Mouse (Mus musculus) splenic B cell, adult 2 months (primary cell): ENCODE results near the gene Car11.

ENCODE experiments used
- DNase-seq: peaks from one replicate; pipeline ENCODE4 v3.0.0-alpha.2; 2011; ENCODE audit warnings: low read depth, low spot score
- H3K27me3 ChIP-seq: 2 replicates; pipeline ENCODE4 v1.6.1; 2012; ENCODE audit warnings: mild to moderate bottlenecking, low read length, moderate library complexity, mixed read lengths; ENCODE audit not compliant: control insufficient read depth, poor library complexity, insufficient read depth, severe bottlenecking
- H3K36me3 ChIP-seq: 2 replicates; pipeline ENCODE4 v1.6.1; 2012; ENCODE audit warnings: mild to moderate bottlenecking, low read length, moderate library complexity, mixed read lengths; ENCODE audit not compliant: control insufficient read depth, poor library complexity, insufficient read depth, severe bottlenecking

Gene Car11

GRCm38 (mm10) chr7:45682144-45683126, 17.2 kb upstream of the Car11 start:
- peak; percentile 87 for DNase-seq
- Histone ChIP-seq H3K36me3 (no peaks in the 10 kb centered on the region), H3K27me3 (no peaks in the 10 kb centered on the region)

DNA sequence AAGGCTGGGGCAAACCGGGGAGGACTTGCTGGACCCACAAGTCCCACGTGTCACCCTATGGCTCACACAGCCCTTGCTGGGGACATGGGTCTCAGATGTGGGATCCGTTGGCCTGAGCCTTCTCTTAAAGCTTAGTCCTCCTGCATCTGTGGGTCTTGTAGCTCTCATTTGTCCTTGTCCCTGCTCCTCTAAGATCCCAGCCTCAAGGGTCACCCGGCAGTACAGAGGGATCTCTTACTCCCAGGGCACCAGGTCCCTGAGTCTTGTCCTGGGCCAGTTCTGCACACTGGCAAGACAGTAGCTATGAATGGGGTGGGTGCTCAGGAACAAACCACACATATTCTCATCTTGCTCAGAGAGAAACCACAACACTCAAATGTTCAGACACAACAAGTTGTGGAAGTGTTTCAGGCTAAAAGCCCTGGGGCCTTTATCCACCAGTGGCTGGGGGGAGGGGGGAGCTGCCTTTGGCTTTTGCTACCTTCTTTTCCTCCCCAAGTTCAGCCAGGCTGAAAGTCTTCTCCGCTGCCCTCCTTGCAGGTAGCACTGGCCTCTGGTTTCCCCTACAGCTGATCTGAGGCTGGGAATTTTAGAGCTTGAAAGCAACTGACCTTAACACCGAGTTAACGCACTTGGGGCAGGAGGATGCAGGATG, 16.1 kb upstream of the Car11 start, which contains the start of gene Ntn5:
Ntn5 (plus strand) TSS at position 627 of the 655 bp plus-strand sequence.
- Histone ChIP-seq H3K36me3 (no peaks in the 10 kb centered on the region), H3K27me3 (no peaks in the 10 kb centered on the region)
- no peak for DNase-seq

DNA sequence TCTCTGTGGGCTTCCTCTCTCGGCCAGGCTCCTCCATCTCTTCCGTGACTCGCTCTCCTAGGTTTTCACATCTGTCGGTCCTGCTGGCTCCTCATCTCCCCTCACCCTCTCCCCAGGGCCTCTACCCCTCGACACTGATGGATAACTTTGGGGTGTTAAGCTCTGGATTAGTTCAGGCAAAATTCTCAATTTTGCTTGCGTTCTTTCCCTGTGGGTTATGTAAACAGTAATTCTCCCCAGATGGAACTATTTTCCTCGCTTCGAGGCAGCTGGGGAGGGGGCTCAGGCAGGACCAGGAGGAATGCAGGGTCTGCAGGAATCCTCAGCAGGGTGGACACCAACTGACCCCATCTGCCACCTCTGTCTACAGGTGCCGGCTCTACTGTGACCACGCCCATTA, 13.8 kb upstream of the Car11 start:
- no peaks in the 10 kb centered on the region for H3K27me3 ChIP-seq
- no peak for DNase-seq
- no peaks in the 10 kb centered on the region for H3K36me3 ChIP-seq

GRCm38 (mm10) chr7:45686841-45687240, 12.8 kb upstream of the Car11 start:
- no peak for DNase-seq

DNA sequence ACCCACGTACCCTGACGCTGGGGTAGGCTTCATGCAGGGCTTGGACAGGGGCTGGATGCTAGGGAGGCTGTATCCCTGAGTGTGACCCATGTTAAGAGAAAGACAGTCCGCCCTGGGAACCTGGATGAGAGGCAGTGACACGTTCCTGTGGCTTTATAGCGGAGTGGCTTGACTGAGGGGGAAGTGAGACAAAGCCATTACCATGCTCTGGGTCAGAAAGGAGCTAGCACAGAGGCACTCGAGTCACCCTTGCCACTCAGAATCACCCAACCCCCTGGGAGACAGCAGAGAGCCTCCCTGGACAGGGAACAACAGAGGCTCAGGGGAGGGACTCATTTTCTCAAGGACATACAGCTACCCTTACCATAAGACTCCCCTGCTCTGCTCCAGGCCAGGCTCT, 10.5 kb upstream of the Car11 start:
- Histone ChIP-seq H3K27me3 (no peaks in the 10 kb centered on the region), H3K36me3 (no peaks in the 10 kb centered on the region)
- DNase-seq = no peak

More at GRCm38 (mm10) chr7:45686841-45687240, 12.8 kb upstream of the Car11 start:
- no peaks in the 10 kb centered on the region for H3K27me3 ChIP-seq
- no peaks in the 10 kb centered on the region for H3K36me3 ChIP-seq

- DNase-seq = no peak
- Histone ChIP-seq H3K27me3 (no peaks in the 10 kb centered on the region), H3K36me3 (no peaks in the 10 kb centered on the region)
Observed at GRCm38 (mm10) chr7:45689800-45690199, 9.8 kb upstream of the Car11 start.

GRCm38 (mm10) chr7:45692364-45692763, 7.3 kb upstream of the Car11 start:
- no peaks in the 10 kb centered on the region for H3K36me3 ChIP-seq
- H3K27me3 ChIP-seq = no peaks in the 10 kb centered on the region
- DNase-seq = no peak

DNA sequence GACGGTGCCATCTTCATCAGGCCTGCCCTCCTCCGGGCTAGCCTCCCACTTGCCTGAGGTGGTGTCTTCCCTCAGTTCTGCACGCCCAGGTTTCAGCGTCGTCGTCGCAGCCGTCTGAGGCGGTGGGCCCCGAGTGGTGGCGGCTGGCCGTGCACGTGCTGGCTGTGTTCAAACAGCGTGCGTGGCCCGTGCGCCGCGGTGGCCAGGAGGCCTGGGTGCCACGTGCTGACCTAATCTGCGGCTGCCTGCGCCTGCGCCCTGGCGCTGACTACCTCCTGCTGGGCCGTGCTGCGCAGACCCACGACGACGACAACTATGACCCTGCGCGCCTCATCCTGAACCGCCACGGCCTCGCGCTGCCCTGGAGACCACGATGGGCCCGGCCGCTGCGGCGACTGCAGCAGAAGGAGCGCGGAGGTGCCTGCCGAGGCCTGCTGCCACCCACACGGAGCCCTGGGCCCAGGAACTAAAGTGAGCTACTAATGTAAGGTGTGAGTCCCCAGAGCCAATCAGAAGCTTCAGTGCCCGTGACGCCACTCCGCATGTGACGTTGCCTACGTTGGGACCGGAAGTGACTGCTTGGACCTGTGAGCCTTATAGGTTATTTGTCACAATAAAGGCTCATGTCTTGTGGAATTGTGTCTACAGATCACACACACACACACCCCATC, 5.6 kb upstream of the Car11 start, which contains the start of gene Sec1:
Sec1 (minus strand) TSS at position 482 of the 671 bp plus-strand sequence.
- H3K36me3 ChIP-seq = no peaks in the 10 kb centered on the region
- no peak for DNase-seq
- H3K27me3 ChIP-seq = no peaks in the 10 kb centered on the region

DNA sequence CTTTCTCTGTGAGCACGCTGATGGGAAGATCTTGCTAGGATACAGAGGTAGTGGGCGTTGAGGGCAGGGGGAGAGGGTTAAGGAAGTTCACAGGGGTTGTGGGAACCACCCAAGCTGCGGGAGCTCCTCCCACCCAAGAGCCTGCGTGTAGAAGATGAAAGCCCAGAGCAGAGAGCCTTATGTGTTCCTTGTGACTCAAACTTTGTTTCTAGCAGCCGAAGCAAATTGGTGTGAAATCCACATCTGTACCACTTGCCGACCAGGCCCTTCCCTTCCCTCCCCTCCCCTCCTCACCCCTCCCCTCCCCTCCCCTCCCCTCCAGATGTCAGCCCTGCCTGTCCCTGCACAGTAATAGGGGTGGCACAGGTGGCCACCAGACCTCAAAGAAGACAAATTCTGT, 4.5 kb upstream of the Car11 start:
- no peak for DNase-seq
- no peaks in the 10 kb centered on the region for H3K27me3 ChIP-seq
- H3K36me3 ChIP-seq = no peaks in the 10 kb centered on the region

GRCm38 (mm10) chr7:45697894-45698293, 1.7 kb upstream of the Car11 start:
- no peak for DNase-seq
- no peaks in the 10 kb centered on the region for H3K36me3 ChIP-seq
- no peaks in the 10 kb centered on the region for H3K27me3 ChIP-seq

DNA sequence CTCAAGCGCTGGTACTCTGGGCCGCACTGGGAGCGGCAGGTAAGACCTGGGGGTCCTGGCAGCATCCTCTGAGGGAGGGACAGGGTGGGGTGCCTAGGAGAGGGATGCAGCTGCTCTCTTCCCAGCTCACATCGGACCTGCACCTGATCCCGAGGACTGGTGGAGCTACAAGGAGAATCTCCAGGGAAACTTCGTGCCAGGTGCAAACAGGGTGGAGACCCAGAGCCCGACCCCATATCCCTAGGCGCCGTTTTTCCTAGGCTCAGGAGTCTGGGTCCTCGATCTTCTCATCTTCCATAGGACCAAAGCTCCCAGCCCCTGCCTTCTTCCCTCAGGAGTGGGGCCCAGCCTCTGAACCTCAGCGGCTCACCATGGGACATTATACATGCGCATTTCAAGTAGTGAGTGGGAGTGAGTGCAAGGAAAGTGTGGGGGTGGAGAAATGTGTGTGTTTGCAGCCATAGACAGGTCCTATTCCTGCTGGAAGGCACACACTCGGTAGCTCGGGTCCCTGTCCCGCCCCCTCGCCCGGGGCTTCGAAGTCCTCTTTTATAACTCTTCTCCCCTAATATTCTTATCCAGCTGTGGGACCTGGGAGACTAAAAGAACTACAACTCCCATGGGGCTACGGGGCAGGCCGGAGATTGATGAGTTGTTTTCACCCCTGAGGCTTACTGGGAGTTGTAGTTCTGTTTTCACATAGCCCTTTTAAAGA, 815 bp downstream of the Car11 start:
- Histone ChIP-seq H3K27me3 (no peaks in the 10 kb centered on the region), H3K36me3 (no peaks in the 10 kb centered on the region)
- DNase-seq = peak; percentile 78

DNA sequence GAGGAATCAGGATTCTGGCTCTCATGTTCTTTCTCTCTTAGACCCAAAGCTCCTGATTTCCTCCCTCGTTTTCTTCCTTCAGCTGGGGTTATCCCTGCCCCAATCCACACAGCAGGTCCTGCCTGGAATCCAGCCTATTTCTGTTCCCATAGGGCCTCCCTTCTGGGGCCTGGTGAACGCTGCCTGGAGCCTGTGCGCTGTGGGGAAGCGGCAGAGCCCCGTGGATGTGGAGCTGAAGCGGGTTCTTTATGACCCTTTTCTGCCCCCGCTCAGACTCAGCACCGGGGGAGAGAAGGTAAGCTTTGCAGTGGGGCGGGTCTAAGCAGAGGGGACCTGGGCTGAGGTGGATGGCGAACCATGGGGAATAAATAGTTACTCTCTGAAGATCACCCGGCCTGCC, 1.4 kb downstream of the Car11 start:
- Histone ChIP-seq H3K36me3 (no peaks in the 10 kb centered on the region), H3K27me3 (no peaks in the 10 kb centered on the region)
- no peak for DNase-seq

DNA sequence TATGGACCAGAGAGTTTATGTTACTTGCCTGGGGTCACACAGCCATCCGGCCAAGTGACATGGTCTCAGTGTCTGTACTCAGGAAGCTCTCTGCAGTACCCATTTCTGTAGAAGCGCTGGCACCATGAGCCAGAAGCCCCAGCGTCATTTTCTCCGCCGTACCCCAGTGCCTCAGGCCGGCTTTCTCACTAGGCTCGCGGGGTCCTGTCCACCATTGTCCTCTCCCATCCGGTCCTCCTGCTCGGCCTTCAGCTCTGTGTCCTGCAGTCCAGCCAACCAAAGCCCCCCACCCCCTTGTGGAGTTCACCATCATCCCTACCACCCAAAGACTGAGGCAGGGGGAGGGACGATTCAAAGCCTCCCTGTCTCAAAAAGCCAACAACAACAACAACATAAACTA, 2.0 kb downstream of the Car11 start:
- no peak for DNase-seq
- H3K27me3 ChIP-seq = no peaks in the 10 kb centered on the region
- H3K36me3 ChIP-seq = no peaks in the 10 kb centered on the region

DNA sequence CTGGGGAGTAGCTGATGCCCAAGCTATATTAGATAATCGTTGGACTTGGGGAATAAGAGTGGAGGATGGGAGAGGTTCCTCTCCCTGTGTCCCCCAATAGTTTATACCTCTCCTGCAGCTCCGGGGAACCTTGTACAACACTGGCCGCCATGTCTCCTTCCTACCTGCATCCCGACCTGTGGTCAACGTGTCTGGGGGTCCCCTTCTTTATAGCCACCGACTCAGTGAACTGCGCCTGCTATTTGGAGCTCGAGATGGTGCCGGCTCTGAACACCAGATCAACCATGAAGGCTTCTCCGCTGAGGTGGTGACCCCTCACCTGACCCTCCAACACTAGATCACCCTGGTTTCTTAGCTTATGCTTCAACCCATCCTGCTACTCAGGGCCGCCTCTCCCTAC, 2.7 kb downstream of the Car11 start:
- DNase-seq = no peak
- H3K27me3 ChIP-seq = no peaks in the 10 kb centered on the region
- no peaks in the 10 kb centered on the region for H3K36me3 ChIP-seq
